Mouse (Mus musculus): Measurements from ENCODE around the gene Capn15. TPM values are rescaled to one million over a fixed set of nuclear protein-coding genes. Genes with fewer than 3 reads are reported as not detected.
A peak's percentile ranks its signal among the peaks of the same experiment; 100 is the strongest.

The Capn15 gene
- polyA plus RNA-seq, 1 experiment from 2014 or later: 15.3 TPM

- DNase-seq (ENCODE audit: low spot score): no peak
Observed at GRCm38 (mm10) chr17:25922120-25922519, 63.5 kb downstream of the Capn15 start.

DNA sequence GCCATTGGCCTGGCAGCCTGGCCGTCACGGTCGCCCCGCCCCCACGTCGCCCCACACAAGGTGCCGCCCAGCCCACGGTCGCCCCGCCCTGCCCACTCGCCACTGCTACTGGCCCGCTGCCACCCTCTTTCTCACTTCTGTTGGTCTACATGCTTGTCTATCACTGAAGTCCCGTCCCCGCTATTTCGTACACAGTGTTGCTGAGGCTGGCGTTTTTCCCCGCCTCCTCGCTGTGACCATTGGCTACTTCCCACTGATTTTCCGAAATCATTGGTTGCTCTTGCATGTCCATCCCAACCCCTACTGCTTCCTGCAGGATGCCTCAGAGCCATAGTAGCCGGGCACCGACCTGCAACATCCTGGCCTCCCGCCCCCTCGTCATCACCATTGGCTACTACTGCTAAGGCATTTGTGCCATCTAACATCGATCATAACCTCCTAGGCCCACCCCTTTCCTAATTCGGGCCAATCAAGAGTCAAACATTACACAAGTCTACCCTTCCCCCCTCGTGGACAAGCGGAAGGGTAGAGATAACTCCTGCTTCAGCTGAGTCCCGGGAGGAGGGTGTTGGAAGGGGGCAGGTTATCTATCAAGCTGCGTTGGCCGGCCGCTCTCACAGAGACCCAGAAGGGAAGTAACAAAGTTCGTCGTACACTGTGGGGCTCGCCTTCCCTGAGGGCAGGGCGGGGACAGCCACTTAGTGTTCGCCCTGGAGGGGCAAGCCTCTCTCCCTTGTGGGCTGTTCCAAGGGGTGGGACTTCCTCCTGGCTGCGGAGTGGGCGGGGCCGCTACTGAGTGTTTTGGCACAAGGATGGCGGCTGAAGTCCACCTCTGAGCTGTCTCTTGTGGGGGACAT lies 65.6 kb downstream of the Capn15 start:
- peak; percentile 99 for DNase-seq (ENCODE audit: low spot score)

GRCm38 (mm10) chr17:25919144-25919785 lies 66.3 kb downstream of the Capn15 start, which contains the start of gene Rab40c:
TSS of gene Rab40c (minus strand) at chr17:25919727.
- peak; percentile 56 for DNase-seq (ENCODE audit: low spot score)

GRCm38 (mm10) chr17:25918037-25918750 lies 67.4 kb downstream of the Capn15 start:
- no peak for DNase-seq (ENCODE audit: low spot score)

DNA sequence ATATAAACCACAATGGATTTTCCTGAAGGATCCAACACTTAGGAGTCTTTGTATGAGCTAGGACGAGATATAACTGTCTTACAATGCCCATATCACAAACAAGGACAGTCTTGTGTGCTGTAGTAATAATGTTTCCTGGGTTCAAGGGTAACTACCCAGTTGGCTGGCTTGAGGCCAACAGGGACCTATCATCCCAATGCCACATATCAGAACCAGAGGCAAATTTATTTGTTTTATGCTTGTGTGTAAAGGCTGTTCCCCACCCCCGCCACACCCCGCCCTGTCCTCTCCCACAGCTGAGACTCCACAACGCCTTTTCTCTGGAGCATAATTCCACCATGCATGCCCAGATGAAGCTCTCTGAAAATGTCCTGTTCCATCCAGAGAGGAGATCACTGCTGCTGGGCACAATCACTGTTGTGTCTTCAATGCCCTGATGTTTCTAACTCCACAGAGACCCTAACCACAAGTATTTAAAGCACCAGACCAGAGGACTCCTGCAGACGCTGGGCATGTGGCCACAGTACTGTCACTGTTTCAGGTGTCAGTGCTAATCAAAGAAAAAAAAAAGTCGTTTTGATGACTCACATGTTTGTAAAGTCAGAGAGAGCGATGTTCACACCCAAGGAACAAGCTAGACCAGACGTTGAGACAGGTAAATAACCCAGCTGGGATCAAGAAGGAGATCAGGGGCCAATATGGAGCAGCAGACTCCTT lies 68.5 kb downstream of the Capn15 start:
- DNase-seq (ENCODE audit: low spot score): no peak

DNA sequence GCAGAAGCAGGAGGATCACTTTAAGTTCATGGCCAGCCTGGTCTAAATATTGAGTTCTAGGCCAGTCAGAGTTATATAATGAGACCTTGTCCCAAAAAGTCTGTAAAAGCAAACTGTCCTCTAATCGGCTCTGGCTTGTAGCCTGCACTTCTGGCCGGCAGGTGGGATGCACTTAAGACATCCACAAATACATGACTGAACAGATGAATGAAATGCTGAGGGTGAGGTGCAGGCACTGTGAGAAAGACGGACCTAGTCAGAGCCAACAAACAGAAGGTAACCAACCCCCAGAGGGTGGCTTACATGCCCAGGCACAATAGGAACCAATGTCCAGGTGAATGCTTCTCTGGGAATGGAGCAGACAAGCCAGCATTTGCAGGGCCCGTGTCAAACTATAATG lies 71.3 kb downstream of the Capn15 start:
- DNase-seq (ENCODE audit: low spot score): no peak

GRCm38 (mm10) chr17:25913877-25914275 lies 71.7 kb downstream of the Capn15 start:
- no peak for DNase-seq (ENCODE audit: low spot score)

DNA sequence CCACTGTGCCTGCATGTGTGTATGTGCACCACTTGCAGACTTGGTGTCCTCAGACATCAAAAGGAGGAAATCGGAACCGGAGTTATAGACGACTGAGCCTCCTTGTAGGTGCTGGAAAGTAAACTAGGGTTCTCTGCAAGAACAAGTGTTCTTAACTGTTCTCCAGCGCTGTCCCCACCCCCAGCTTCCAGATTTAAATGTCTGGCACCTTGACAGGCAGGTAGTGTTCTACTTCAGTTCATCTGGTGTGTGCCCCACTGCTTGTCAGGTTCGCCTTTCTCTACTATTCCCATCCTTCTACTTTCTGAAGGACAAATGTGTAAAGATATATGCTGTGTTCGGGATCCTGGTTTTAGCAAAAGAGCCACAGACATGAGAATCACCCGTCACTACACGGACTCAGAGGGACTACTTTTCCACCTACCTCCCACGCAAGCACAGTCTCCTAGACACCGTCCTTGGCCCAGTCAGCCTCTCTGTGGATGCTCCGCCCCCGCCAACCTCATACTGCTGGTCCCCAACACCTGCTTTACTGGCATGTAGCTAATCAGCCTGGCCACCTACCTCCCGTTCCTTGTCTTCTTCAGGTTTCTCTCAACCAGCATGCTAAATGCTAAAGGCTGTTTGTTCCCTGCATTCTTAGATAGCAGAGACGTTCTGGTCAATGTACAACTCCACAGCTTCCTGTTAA lies 72.3 kb downstream of the Capn15 start:
- no peak for DNase-seq (ENCODE audit: low spot score)

GRCm38 (mm10) chr17:25911816-25912215 lies 73.8 kb downstream of the Capn15 start:
- no peak for DNase-seq (ENCODE audit: low spot score)

Other genes with a start within 250 kb of the Capn15 start
- gene Mslnl, start 249.8 kb downstream of the Capn15 start, polyA plus RNA-seq (2015; fragmentation: Nextera tagmentation; extraction: Ambion mirVana): 0.14 and 0.36 TPM in 2 replicates
- 12.0 and 13.7 TPM in 2 replicates for gene Msln, start 231.4 kb downstream of the Capn15 start, polyA plus RNA-seq (2015; fragmentation: Nextera tagmentation; extraction: Ambion mirVana)
- 29.0 and 30.9 TPM in 2 replicates for gene Narfl, start 212.0 kb downstream of the Capn15 start, polyA plus RNA-seq (2015; fragmentation: Nextera tagmentation; extraction: Ambion mirVana)
- 55.2 and 60.5 TPM in 2 replicates for gene Haghl, start 200.1 kb downstream of the Capn15 start, polyA plus RNA-seq (2015; fragmentation: Nextera tagmentation; extraction: Ambion mirVana)
- gene Ccdc78, start 199.2 kb downstream of the Capn15 start, polyA plus RNA-seq (2015; fragmentation: Nextera tagmentation; extraction: Ambion mirVana): 0.27 and 0.47 TPM in 2 replicates
- 126 and 131 TPM in 2 replicates for gene Fam173a, start 192.9 kb downstream of the Capn15 start, polyA plus RNA-seq (2015; fragmentation: Nextera tagmentation; extraction: Ambion mirVana)
- not detected in 2 replicates for gene AC134908.4, start 190.1 kb downstream of the Capn15 start, polyA plus RNA-seq (2015; fragmentation: Nextera tagmentation; extraction: Ambion mirVana)
- 68.5 and 71.6 TPM in 2 replicates for gene Metrn, start 188.7 kb downstream of the Capn15 start, polyA plus RNA-seq (2015; fragmentation: Nextera tagmentation; extraction: Ambion mirVana)
- gene Fbxl16, start 176.7 kb downstream of the Capn15 start, polyA plus RNA-seq (2015; fragmentation: Nextera tagmentation; extraction: Ambion mirVana): 0.12 TPM in 1 of 2 replicates, not detected in the other
- 25.8 and 27.3 TPM in 2 replicates for gene Wdr24, start 162.2 kb downstream of the Capn15 start, polyA plus RNA-seq (2015; fragmentation: Nextera tagmentation; extraction: Ambion mirVana)
- gene Jmjd8, start 156.9 kb downstream of the Capn15 start, polyA plus RNA-seq (2015; fragmentation: Nextera tagmentation; extraction: Ambion mirVana): 28.8 and 32.2 TPM in 2 replicates
- gene Stub1, start 152.4 kb downstream of the Capn15 start, polyA plus RNA-seq (2015; fragmentation: Nextera tagmentation; extraction: Ambion mirVana): 181 and 191 TPM in 2 replicates
- gene Rhbdl1, start 148.5 kb downstream of the Capn15 start, polyA plus RNA-seq (2015; fragmentation: Nextera tagmentation; extraction: Ambion mirVana): 0.38 and 0.45 TPM in 2 replicates
- gene Gm20683, start 144.0 kb downstream of the Capn15 start, polyA plus RNA-seq (2015; fragmentation: Nextera tagmentation; extraction: Ambion mirVana): 1.2 and 1.5 TPM in 2 replicates
- 19.7 and 22.6 TPM in 2 replicates for gene Rhot2, start 140.9 kb downstream of the Capn15 start, polyA plus RNA-seq (2015; fragmentation: Nextera tagmentation; extraction: Ambion mirVana)
- 9.8 and 10.1 TPM in 2 replicates for gene Wdr90, start 124.3 kb downstream of the Capn15 start, polyA plus RNA-seq (2015; fragmentation: Nextera tagmentation; extraction: Ambion mirVana)
- gene Mcrip2, start 117.0 kb downstream of the Capn15 start, polyA plus RNA-seq (2015; fragmentation: Nextera tagmentation; extraction: Ambion mirVana): 24.1 and 24.5 TPM in 2 replicates
- 43.5 and 47.0 TPM in 2 replicates for gene Mettl26, start 110.7 kb downstream of the Capn15 start, polyA plus RNA-seq (2015; fragmentation: Nextera tagmentation; extraction: Ambion mirVana)
- 0.46 and 0.51 TPM in 2 replicates for gene Wfikkn1, start 104.9 kb downstream of the Capn15 start, polyA plus RNA-seq (2015; fragmentation: Nextera tagmentation; extraction: Ambion mirVana)
- 14.9 and 20.0 TPM in 2 replicates for gene Rab40c, start 66.1 kb downstream of the Capn15 start, polyA plus RNA-seq (2015; fragmentation: Nextera tagmentation; extraction: Ambion mirVana)
- gene Pigq, start 40.9 kb downstream of the Capn15 start, polyA plus RNA-seq (2015; fragmentation: Nextera tagmentation; extraction: Ambion mirVana): 28.8 and 34.6 TPM in 2 replicates
- gene Nhlrc4, start 40.8 kb downstream of the Capn15 start, polyA plus RNA-seq (2015; fragmentation: Nextera tagmentation; extraction: Ambion mirVana): 0.36 and 0.46 TPM in 2 replicates
- gene A930017K11Rik, start 33.2 kb downstream of the Capn15 start, polyA plus RNA-seq (2015; fragmentation: Nextera tagmentation; extraction: Ambion mirVana): not detected in 2 replicates
- 3.1 and 4.7 TPM in 2 replicates for gene Rab11fip3, start 83.8 kb upstream of the Capn15 start, polyA plus RNA-seq (2015; fragmentation: Nextera tagmentation; extraction: Ambion mirVana)
- gene Decr2, start 104.5 kb upstream of the Capn15 start, polyA plus RNA-seq (2015; fragmentation: Nextera tagmentation; extraction: Ambion mirVana): 11.4 and 13.1 TPM in 2 replicates
- 41.9 and 46.1 TPM in 2 replicates for gene Nme4, start 109.8 kb upstream of the Capn15 start, polyA plus RNA-seq (2015; fragmentation: Nextera tagmentation; extraction: Ambion mirVana)
- 2.2 and 2.4 TPM in 2 replicates for gene Tmem8, start 127.5 kb upstream of the Capn15 start, polyA plus RNA-seq (2015; fragmentation: Nextera tagmentation; extraction: Ambion mirVana)
- gene Mrpl28, start 137.7 kb upstream of the Capn15 start, polyA plus RNA-seq (2015; fragmentation: Nextera tagmentation; extraction: Ambion mirVana): 158 and 161 TPM in 2 replicates
- 14.4 and 22.8 TPM in 2 replicates for gene Axin1, start 152.9 kb upstream of the Capn15 start, polyA plus RNA-seq (2015; fragmentation: Nextera tagmentation; extraction: Ambion mirVana)
- gene Pdia2, start 213.3 kb upstream of the Capn15 start, polyA plus RNA-seq (2015; fragmentation: Nextera tagmentation; extraction: Ambion mirVana): not detected in 2 replicates
- gene Rgs11, start 217.2 kb upstream of the Capn15 start, polyA plus RNA-seq (2015; fragmentation: Nextera tagmentation; extraction: Ambion mirVana): 0.14 and 0.27 TPM in 2 replicates
- gene Arhgdig, start 222.0 kb upstream of the Capn15 start, polyA plus RNA-seq (2015; fragmentation: Nextera tagmentation; extraction: Ambion mirVana): 0.92 and 1.4 TPM in 2 replicates